Mouse (Mus musculus) right cerebral cortex, postnatal 14 days (tissue): ENCODE results near the gene Notch2.

ENCODE experiments used
- DNase-seq: peaks from one replicate; pipeline ENCODE4 v3.0.0; 2022

Notch2 gene

DNA sequence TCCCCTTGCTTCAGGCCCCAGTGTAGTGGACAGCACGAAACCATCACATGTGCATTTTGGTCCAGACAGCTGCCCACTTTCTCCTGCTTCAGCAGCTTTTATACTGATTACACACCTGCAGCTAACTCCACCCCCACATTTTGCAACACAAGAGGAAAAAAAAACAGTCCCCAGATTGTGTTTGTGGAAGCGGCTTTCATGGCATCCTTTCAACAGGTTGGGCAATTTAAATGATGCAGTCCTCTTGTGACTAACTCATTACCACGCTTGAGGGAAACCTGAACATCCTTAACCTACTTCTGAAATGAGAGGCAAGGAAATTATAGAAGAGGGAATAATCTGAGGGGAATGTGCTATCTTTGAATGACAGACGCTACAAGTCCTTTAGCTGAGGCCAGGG is 15.0 kb upstream of the Notch2 start:
- no peak for DNase-seq

DNA sequence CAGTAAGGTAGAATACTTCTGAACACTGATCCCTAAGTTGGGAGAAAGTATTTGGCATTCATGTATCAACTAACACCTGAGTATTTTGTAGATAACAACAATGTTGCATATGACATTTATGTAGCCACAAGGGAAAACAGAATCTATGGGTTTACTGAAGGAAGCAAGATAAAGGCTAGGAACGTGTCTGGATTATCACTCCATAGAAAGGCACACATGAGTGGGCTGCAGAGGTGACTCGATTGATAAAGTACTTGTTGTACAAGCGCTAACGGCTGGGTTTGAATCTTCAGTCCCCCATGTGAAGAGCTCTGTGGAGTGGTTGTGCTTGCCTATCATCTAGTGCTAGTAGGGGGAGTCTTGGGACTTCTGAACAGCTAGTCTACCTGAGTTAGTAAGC is 9.8 kb upstream of the Notch2 start:
- DNase-seq = no peak

- DNase-seq = no peak
These were observed 9.1 kb upstream of the Notch2 start for GRCm38 (mm10) chr3:98004231-98004630.

DNA sequence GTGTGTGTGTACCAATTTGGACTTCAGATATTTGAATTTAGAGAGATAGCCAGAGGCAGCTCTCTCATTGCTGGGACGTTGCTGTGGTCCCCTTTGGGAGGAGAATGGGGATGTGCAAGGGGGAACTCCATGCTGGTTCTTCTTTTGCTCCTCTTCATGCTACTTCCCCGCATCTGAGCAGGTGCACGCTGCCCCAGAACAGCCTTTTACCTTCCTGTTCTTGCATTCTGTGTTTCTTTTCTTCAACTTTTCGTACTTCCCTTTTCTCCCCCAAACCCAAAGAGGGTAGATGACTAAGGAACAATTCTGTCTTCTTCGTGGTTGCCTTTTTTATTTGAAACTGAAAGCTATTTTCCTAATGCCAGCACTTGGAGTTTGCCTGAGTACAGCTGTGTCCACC is 8.0 kb upstream of the Notch2 start:
- no peak for DNase-seq

- no peak for DNase-seq
These were observed 7.2 kb upstream of the Notch2 start for GRCm38 (mm10) chr3:98006046-98006691.

- no peak for DNase-seq
These were observed 6.4 kb upstream of the Notch2 start for GRCm38 (mm10) chr3:98006973-98007372.

GRCm38 (mm10) chr3:98008143-98008542 is 5.2 kb upstream of the Notch2 start:
- DNase-seq = no peak

GRCm38 (mm10) chr3:98009190-98009840 is 4.0 kb upstream of the Notch2 start:
- DNase-seq = no peak

DNA sequence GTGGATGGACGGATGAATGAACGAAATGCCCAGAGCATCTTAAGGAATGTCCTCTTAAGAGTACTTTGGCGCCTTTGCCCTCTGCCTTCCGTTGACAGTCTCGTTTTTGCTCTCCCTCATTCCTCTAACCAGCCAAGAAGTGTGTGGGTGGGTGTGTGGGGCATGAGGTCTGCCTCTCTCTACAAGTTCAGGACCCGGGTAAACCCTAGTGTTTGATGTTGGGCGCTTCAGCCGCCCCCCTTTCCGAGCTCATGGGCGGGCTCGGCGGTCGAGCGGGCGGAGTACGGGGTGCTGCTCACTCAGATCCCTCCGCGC is 284 bp upstream of the Notch2 start:
- no peak for DNase-seq

DNA sequence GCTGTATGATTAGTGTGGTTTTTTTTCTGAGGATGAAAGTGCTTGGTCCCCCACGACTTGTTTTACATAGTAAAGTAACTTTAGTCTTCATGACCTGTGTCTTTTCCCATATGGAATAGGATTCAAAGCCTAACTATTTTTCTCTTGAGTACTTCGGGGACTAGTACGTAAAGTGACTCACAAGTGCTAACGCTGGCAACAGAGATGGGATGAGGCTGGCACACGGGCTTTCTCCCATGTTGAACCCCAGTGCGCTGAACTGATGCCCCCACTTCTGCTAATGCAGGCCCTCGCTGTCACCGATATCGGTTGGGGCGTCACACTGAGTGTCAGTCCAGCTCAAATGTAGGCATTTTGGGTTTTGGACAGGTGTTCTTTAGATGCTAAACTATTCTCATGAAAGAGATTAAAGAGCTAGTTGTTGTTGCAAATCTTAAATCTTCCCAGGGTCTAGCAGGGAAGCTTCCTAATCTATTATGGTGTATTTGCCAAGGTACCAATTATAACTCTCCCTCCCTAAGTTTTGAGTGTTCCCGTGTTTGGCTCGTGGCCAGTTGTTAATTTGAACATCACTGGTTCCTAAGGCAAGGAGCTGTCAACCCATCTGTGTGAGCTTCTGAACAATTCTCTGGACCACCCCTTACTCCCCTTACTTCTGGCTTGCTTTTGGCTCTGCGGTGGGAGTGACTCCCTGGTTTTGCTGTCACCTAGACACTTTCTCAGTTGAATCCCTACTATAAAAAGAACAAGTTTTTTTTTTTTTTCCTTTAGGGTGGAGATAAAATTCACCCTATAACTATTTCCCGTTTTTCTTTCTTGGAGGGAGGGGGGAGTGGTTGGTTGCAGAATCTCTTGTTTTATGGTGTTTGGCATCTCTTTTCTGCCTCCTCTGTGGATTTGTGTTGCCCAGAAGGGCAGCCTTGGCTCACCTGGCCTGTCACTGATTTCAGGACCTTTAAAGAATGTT is 2.2 kb downstream of the Notch2 start:
- no peak for DNase-seq

DNA sequence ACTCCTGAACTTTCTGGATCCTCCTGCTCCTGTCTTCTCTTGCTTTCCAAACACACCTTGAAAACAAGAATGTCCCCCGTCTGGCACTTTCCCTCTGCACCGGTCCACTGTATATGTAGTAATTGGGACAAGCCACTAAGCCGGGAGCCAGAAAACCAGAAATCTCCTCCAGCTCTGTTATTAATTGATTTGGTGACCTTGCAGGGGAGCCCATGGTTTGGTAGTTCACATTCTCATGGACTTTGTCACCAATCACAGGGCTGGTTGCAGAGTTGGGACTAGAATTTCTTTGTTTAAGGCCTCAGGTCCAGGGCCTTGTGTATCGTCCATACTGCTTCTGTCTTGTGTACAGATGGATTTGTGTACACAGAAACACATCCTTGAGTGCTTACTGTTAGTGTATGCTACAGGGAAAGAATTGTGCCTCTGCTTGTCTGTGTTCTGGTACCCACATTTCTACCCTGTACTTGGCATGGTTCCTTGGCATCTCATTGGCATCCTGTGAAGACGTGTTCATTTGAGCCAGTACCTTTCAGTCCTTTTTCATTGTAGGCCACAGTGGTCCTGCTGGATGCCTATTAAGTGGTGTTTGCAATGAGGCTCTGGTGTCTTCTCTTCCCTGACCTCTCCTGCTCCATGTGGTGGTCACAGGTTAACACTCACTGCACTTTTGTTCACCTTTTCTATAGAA is 3.7 kb downstream of the Notch2 start:
- no peak for DNase-seq

DNA sequence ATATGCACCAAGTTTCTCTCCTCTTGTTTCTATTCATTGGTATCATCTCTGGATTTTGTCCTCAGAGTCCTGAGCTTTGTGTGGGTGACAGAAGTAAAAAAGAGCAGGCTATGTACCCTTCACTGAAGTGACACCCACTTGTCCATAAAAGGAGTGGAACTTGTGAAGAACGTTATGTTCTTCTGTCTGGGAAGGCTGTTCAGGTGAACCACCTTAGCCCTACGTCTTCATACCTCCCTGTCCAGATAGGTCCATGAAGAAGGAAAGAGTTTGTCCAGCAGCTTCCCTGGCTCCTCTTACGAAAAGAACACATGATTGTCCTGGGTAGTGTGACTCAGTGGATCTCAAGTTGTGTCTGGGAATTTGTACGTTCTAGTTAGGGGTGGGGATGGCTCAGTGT is 4.9 kb downstream of the Notch2 start:
- DNase-seq = no peak

DNA sequence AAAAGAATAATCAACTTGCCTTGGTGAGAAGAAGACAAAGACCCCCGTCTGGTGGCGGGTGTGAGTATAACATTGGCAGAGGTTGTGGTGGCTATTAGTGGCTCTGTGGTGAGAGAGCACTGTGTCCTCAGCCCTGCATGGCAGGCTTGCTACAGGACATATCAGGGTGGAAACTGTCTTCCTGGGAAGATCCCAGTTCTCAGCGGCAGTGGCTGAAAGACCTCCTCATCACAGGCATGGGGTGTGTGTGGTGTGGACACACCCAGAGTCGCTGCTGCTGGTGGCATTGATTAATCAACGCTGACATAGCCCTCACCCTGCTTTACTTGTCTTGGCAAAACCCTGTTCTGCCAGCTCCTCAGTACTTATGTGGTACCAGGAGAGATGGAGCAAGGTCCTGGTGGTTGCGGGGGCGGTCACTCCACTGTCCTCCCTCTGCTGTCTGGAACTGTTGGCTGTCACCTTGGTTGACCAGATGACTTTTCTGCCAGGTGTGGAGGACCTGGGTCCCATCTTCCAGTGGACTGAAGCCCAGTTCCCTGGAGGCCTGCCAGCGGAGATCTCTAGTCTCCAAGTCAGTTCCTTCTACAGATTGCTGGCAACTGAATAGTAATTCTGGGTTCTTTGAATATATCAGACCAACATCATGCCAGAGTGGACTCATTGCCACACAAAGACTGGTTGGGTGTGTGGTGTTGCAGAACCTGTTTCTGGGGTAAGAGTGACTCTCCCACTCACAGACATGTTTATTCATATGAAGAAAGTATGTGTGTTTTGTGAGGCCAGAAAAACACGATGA is 7.3 kb downstream of the Notch2 start:
- DNase-seq = no peak

- no peak for DNase-seq
These were observed 11.0 kb downstream of the Notch2 start for GRCm38 (mm10) chr3:98024288-98024848.

DNA sequence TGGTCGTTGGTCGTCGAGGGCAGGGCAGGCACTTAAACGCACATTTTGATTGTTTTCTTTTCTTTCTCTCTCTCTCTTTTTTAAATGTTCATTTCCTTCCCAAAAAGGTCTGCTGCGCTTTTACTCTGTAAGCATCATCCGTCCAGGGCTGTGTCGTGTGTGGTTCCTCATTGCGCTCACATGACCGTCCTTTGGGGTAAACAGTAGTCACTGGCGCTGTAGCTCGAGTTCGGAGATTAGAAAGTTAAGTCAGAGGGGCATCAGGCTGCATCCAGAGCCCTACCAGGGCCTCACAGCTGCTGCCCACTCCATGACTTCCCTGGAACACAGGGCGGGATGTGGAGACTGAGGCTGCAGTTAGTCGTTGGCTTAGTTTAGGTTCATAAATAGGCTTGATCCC is 12.2 kb downstream of the Notch2 start:
- no peak for DNase-seq

GRCm38 (mm10) chr3:98025921-98026880 is 12.9 kb downstream of the Notch2 start:
- no peak for DNase-seq

GRCm38 (mm10) chr3:98027371-98027774 is 14.0 kb downstream of the Notch2 start:
- no peak for DNase-seq

DNA sequence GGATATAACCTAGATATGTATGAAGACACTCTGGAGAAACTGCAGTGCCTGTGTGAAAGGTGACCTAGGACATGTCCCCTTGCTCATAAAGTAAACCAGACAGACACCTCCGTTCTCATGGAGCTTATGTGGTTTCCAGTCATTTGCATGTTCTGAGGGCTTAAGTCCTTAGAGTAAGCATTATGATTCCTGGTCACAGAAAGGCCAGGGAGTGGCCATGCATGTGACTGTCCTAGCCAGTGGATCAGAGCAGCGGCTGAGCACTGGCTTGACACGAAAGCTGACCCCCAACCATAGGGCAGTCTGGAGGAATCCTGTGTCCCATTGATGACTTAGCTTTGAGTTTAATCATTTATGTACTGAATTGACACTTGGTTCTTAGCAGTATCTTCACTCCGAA is 14.7 kb downstream of the Notch2 start:
- no peak for DNase-seq

- no peak for DNase-seq
These were observed 15.6 kb downstream of the Notch2 start for GRCm38 (mm10) chr3:98028936-98029335.

DNA sequence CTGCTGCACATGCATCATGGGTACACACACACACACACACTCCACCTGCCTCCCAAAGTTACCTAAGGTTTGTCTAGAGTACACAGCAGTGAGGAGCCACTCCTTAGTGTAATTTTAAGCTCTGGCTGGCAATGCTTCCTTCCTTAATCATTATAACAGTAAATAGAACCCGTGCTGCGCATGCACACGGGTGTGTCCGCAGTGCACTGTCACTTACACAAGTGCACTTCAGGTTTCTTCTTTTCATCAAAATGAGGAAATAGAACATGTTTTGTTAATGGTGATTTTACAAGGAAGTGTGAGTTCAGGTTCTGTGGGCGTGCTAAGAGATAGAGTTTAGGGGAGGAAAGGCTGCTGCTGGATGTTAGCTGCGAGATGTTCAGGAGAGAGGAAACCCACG is 17.8 kb downstream of the Notch2 start:
- no peak for DNase-seq

GRCm38 (mm10) chr3:98032191-98032590 is 18.9 kb downstream of the Notch2 start:
- DNase-seq = no peak
